Mouse (Mus musculus) lung, embryonic 16.5 days (tissue): Measurements from ENCODE around the gene Efemp1. TPM values are rescaled to one million over a fixed set of nuclear protein-coding genes. Genes with fewer than 3 reads are reported as not detected.
A peak's percentile ranks its signal among the peaks of the same experiment; 100 is the strongest.

ENCODE experiments used
- ATAC-seq: fragments of 200-750 bp; cut with Nextera tagmentation; 2 replicates; pipeline ENCODE4 v1.8.0; 2017; ENCODE audit warnings: low read depth, mild to moderate bottlenecking, moderate library complexity
- H3K27ac ChIP-seq: fragments of 300-500 bp; sonication (generic); 2 replicates; pipeline ENCODE4 v1.5.1; 2014; ENCODE audit warnings: mild to moderate bottlenecking, control low read depth, low read length
- H3K27me3 ChIP-seq: fragments of 300-500 bp; sonication (generic); 2 replicates; pipeline ENCODE4 v1.6.1; 2014; ENCODE audit warnings: low read depth, low read length, mixed read lengths; ENCODE audit not compliant: control insufficient read depth, insufficient read depth
- H3K36me3 ChIP-seq: fragments of 300-500 bp; sonication (generic); 2 replicates; pipeline ENCODE4 v1.6.1; 2014; ENCODE audit warnings: low read length; ENCODE audit not compliant: control insufficient read depth, insufficient read depth
- H3K4me1 ChIP-seq: fragments of 300-500 bp; sonication (generic); replicated peaks from 2 replicates; pipeline ENCODE4 v1.6.1; 2014; ENCODE audit warnings: low read length, mixed read lengths; ENCODE audit not compliant: control insufficient read depth, insufficient read depth
- H3K4me2 ChIP-seq: fragments of 300-500 bp; sonication (generic); 2 replicates; pipeline ENCODE4 v1.6.1; 2014; ENCODE audit warnings: low read depth, low read length, control low read depth
- H3K4me3 ChIP-seq: fragments of 300-500 bp; sonication (generic); 2 replicates; pipeline ENCODE4 v1.5.1; 2014; ENCODE audit warnings: mild to moderate bottlenecking, low read length, control low read depth
- H3K9ac ChIP-seq: fragments of 300-500 bp; sonication (generic); 2 replicates; pipeline ENCODE4 v1.6.1; 2014; ENCODE audit warnings: low read length, control low read depth
- H3K9me3 ChIP-seq: fragments of 300-500 bp; sonication (generic); 2 replicates; pipeline ENCODE4 v1.6.1; 2016; ENCODE audit warnings: low read length; ENCODE audit not compliant: control insufficient read depth
- WGBS: fragments of 180-500 bp; shearing (Covaris S2); extraction: QIAGEN DNeasy Blood & Tissue Kit; methylation state at CpG from one replicate; pipeline ENCODE4 v1.1.7; 2014; 5-methylcytosine and 5-hydroxymethylcytosine counted together
- polyA plus RNA-seq: library from polyadenylated mRNA; unstranded; fragments of >200 nt; fragmentation: Nextera tagmentation; extraction: Ambion mirVana; gene quantifications from 2 replicates; pipeline ENCODE4 v1.2.1, GENCODE M21; 2015

Gene Efemp1
- polyA plus RNA-seq, 1 experiment from 2014 or later, result 22.2 TPM

DNA sequence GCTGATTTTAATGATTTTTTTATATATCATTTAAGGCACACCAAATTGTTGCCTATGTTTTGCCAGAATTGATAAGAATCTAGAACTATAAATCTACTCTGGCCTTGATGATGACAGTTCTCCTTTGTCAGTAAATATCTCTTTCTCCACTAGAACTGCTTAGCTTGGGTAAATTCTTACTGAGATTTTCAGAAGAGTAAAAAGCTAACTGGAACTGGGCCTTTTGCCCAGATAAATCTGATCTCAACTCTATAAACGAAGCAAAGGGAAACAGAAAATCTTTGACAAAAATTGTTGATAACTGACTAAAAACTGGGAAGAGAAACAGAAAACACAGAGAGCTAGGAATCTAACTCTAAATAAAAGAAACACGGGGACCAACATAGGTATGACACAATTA lies 51.6 kb downstream of the Efemp1 start:
- H3K9ac ChIP-seq, result no peak overlapping the region
- no peaks in the 10 kb centered on the region for H3K36me3 ChIP-seq
- H3K27me3 ChIP-seq, result no peaks in the 10 kb centered on the region
- no peaks in the 10 kb centered on the region for H3K9me3 ChIP-seq
- H3K4me1 ChIP-seq, result no peaks in the 10 kb centered on the region
- H3K4me3 ChIP-seq, result no peak overlapping the region
- 53% methylated on average over 2 of the region's 2 CpGs for WGBS
- H3K27ac ChIP-seq, result no peak overlapping the region
- ATAC-seq, result no peak
- no peak overlapping the region for H3K4me2 ChIP-seq

DNA sequence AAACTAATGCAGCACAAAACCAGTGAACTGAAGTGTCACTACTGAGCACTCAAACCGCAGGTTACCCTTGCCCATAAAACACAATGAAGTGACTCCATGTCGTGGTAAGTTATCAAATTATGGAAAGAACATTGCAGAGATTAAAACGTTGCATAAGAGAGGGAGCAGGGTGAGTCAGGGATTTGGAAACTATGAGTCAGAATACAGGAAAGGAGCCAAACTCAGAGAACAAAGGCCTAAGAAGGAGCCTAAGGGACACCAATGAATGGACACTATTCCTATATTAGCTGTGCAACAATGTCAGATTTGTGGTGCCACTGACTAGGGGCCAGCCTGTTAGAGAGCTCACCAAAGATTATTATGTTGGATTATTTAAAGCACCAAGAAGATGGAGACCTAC lies 53.3 kb downstream of the Efemp1 start:
- Histone ChIP-seq H3K9ac (no peak overlapping the region), H3K27me3 (no peaks in the 10 kb centered on the region), H3K27ac (no peak overlapping the region), H3K36me3 (no peaks in the 10 kb centered on the region), H3K4me3 (no peak overlapping the region), H3K9me3 (no peaks in the 10 kb centered on the region), H3K4me2 (no peak overlapping the region), H3K4me1 (no peaks in the 10 kb centered on the region)
- ATAC-seq, result no peak
- 57% methylated on average over 3 of the region's 3 CpGs for WGBS

DNA sequence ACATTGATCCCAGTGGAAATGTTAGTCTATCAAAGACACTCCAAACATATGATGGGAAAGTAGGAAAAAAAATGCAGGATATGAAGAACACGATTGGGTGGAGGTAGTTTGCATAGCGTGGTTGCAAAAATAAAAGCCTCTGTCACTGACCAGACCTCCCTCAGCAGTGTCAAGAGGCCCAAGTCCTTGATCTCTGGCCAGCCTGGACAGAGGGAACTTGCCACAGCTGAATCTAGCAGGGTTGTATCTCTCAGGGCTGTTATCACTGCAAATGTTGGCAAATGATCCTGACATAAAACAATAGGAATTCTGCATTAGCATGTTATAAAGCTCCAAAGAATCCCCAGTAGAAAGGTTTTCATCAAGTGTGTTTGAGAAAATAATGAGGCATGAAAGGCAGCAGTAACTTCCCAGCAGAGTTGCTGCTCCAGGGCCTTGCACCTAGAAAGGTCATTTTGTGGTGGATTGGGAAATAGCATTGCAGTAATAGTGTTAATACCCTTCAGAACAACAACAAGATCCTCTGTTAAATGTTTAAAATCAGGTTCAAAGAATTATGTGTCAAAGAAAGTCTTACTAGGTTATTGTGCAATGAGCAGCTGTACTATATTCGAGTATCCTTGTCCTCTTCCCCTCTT lies 56.0 kb downstream of the Efemp1 start:
- WGBS, result 33% methylated on average over 3 of the region's 3 CpGs
- ATAC-seq, result no peak
- Histone ChIP-seq H3K36me3 (no peaks in the 10 kb centered on the region), H3K9me3 (no peaks in the 10 kb centered on the region), H3K9ac (no peak overlapping the region), H3K27me3 (no peaks in the 10 kb centered on the region), H3K4me3 (no peak overlapping the region), H3K4me1 (0 out of 2 replicates have a peak, but pooled peaks cover 4% of the 10 kb centered on the region), H3K27ac (no peak overlapping the region), H3K4me2 (no peak overlapping the region)

DNA sequence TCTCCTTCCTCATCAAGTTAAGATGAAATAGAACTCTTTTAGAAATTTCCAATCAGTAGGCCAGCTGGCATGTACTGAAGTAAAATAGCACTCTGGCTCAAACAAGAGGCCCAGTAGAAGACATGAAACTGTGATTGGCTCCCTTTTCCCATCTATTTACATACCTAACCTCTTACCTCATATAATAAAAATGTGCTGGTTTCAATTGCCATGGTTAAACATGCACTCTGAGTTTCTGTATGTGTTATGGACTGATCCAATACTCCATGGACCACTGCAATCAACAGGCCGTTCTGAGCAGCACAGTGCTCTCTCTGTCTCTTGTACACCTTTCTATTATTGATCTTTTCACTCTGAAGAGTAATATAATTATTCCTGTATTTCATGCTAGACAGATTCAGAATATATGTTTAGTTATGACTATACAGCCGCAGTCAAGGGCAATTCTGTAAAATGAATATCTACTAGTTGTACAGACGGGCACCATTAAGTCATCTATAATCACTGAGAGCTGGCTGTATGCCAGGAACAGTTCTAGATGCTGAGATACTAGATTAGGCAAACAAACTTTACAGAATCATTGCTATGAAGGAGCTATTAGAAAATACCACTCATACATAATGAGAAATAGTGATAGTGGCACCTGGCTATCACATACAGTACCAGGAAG lies 59.6 kb downstream of the Efemp1 start:
- Histone ChIP-seq H3K9me3 (no peaks in the 10 kb centered on the region), H3K4me3 (no peak overlapping the region), H3K27ac (no peak overlapping the region), H3K4me2 (no peak overlapping the region), H3K4me1 (0 out of 2 replicates have a peak, but pooled peaks cover 4% of the 10 kb centered on the region), H3K9ac (no peak overlapping the region), H3K27me3 (no peaks in the 10 kb centered on the region), H3K36me3 (no peaks in the 10 kb centered on the region)
- 53% methylated on average over 3 of the region's 3 CpGs for WGBS
- peak; percentile 43; the same call in 1 of the 2 replicates for ATAC-seq

DNA sequence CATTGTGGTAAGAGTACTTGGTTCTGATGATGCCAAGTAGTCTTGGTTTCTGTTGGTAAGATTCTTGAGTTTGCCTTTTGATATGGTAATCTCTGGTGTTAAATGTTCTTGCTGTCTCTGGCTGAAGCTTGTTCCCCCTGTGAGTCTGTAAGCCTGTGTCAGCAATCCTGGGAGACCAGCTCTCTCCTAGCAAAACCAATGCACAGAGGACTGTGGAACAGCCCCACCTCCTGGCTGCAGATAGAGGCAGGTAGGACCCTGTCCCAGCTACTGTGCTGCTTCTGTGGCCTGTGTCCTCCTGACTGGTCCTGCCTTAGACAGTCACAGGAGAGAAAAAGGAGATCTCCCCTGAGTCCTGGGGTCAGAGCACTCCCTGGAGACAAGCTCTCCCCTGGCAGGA lies 81.4 kb downstream of the Efemp1 start:
- Histone ChIP-seq H3K9me3 (no peaks in the 10 kb centered on the region), H3K27ac (no peak overlapping the region), H3K36me3 (no peaks in the 10 kb centered on the region), H3K4me3 (no peak overlapping the region), H3K4me1 (no peaks in the 10 kb centered on the region), H3K9ac (no peak overlapping the region), H3K27me3 (no peaks in the 10 kb centered on the region), H3K4me2 (no peak overlapping the region)
- no peak for ATAC-seq

DNA sequence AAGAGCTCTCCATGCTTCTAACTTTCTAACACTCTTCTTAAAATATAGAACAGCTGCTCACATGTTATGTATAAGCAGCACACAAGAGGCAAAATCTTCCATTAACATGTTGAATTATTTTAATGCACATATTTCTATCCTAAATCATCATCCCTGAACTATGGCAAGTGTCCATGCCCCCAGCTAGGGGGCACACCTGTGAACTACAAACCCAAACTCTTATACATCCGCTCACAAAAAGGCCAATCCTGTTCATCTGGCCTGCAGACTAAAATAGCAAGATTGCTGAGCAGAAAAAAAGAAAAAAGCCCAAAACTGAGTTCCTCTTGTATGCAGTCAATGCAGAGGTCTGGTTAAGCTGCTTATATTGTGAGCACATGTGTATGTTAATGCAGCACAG lies 86.6 kb downstream of the Efemp1 start:
- Histone ChIP-seq H3K9me3 (no peaks in the 10 kb centered on the region), H3K27me3 (no peaks in the 10 kb centered on the region), H3K4me1 (no peaks in the 10 kb centered on the region), H3K4me3 (no peak overlapping the region), H3K36me3 (no peaks in the 10 kb centered on the region), H3K9ac (no peak overlapping the region), H3K27ac (no peak overlapping the region), H3K4me2 (no peak overlapping the region)
- 66% methylated on average over 1 of the region's 1 CpGs for WGBS
- ATAC-seq, result no peak

DNA sequence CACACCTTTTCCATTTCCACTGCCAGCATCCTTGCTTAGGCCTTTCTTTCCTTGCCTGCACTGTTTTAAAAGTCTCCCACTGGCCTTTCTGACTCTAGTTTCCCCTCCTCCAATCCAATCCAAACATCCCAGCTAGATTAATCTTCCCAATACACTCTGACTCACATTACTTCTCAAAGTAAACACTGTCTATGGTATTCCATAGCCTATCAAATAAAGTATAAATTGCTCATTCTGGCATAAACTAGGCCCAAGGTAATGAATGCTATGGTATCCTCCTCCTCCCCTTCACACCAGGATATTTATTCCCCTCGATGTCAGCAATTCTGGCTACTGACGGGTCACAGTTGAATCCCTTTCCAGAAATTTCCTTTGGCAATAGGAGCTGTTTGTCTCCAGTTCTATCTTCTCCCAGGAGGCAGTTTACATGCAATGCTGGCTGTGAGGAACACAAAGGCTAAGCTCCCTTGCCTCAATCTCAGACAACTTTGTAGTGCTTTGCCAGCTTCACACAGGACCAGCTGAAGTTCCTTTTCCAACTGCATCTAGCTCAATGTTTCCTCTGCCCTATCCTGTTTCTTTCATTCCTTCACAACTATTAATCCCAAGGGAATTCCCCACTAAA lies 98.7 kb downstream of the Efemp1 start:
- Histone ChIP-seq H3K4me1 (no peaks in the 10 kb centered on the region), H3K36me3 (no peaks in the 10 kb centered on the region), H3K27me3 (no peaks in the 10 kb centered on the region), H3K27ac (no peak overlapping the region), H3K9me3 (no peaks in the 10 kb centered on the region), H3K9ac (no peak overlapping the region), H3K4me3 (no peak overlapping the region), H3K4me2 (no peak overlapping the region)
- WGBS, result 51% methylated on average over 2 of the region's 2 CpGs
- no peak for ATAC-seq

DNA sequence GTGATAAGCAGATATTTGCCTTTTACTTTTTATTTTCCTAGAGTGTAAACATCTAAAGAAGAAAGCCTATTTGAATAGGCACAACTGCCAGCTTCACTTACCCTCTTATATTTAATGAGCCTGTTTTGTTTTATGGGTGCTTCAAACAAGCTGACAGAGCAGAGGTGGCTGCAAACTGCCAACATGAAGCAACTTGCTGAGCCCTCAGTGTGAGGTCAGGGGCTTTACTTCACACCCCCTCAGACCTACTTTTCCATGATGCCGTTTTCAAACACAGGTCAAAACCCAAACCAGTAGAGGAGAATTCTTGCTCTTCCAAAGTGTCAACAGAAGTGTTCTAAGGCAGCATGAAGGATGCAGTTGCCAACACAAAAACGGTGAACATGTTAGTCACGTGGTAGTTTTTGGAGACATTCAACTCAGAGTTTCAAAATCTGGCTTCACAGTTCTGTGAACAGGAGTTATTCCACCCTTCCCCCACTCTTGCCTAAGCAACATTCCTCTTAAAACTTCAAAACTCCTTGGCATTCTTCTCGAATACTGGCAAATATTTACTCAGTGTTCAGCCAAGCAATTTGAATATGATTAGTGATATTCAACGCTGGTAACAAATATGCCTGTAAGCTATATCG lies 101.8 kb downstream of the Efemp1 start:
- Histone ChIP-seq H3K27me3 (no peaks in the 10 kb centered on the region), H3K27ac (peak overlapping the region; percentile 11; the same call in 1 of the 2 replicates), H3K36me3 (no peaks in the 10 kb centered on the region), H3K4me1 (no peaks in the 10 kb centered on the region), H3K4me3 (no peak overlapping the region), H3K9ac (no peak overlapping the region), H3K4me2 (no peak overlapping the region), H3K9me3 (no peaks in the 10 kb centered on the region)
- ATAC-seq, result peak; percentile 88
- 39% methylated on average over 6 of the region's 6 CpGs for WGBS

DNA sequence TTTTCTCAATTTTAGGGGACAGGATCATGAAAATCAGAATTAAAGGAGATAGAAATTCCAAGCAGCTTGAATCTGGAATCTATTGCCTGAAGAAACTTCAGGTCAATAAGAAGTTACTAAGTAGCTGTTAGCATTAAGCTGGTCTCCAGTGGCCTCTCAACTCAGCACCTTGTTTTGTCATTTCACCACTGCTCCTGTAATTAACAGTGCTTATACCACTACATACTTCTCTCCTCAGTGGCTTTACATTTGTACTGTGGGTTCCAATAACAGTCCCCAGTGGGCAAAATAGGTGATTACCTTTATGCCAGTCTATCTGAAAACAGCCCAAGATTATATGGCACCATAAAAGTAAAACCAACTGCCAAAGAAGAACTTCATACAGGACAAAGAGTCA lies 102.3 kb downstream of the Efemp1 start:
- peak; percentile 71 for ATAC-seq
- Histone ChIP-seq H3K27ac (peak overlapping the region; percentile 61), H3K9ac (no peak overlapping the region), H3K4me1 (no peaks in the 10 kb centered on the region), H3K9me3 (no peaks in the 10 kb centered on the region), H3K27me3 (no peaks in the 10 kb centered on the region), H3K4me3 (no peak overlapping the region), H3K36me3 (no peaks in the 10 kb centered on the region), H3K4me2 (no peak overlapping the region)
